Mouse (Mus musculus): ENCODE data around the gene Ndufa12.

Ndufa12 gene

DNA sequence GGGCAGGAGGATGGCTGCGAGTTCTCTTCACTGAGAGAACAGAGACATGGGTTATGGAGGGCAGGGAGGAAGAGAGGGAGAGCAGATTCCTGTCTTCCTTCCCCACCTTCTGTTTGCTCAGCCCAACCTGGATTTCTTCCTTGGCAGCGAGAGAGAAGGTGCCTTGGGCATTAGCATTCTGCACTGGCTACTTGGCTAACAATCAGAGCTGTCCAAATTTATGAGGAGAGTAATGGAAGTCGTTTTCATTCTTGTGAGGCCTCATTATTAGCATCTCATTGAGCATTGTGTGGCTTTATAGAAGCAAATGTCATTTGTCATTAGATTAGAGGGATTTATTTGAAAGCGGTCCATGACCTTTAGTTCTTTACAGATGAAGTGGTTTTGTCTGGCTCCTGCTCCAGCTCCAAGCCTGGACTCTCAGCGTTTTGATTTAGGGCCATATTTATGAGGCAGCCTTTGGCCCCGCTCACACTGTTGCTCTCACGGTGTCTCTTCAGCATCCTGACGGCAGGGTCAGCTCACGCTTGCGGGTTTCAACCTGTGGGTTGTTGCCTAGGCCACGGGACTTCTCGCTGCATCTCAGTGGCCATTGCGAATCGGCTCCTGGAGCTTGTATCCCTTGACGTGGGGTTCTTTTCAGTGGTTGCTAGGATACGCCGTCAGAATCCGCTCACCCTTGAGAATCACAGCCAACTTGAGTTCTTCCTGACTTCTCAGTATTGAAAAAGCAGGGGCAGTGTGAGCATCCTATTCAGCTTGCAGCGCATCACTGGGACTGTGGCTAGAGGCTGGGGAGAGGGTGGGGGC, 31.9 kb downstream of the Ndufa12 start:
- DNase-seq (ENCODE audit: low read depth, low spot score): peak; percentile 24

DNA sequence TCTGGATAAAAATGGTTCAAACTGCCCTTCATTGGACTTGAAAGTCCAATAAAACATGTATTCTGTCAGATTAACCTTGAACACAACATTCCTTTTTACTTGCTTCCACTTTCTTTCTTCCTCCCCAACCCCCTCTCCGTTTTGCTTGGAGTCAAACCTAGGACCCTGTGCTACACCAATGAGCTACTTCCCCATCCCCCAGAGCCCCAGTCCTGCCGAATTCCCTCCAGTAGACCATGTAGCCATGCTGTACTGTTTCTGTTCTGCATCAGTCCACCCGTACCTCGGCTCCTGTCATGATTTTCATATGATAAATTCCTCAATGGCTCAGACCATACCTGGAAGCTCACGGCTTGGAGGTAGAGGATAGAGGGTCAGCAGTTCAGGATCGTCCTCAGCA, 32.5 kb downstream of the Ndufa12 start:
- DNase-seq (ENCODE audit: low read depth, low spot score): no peak

DNA sequence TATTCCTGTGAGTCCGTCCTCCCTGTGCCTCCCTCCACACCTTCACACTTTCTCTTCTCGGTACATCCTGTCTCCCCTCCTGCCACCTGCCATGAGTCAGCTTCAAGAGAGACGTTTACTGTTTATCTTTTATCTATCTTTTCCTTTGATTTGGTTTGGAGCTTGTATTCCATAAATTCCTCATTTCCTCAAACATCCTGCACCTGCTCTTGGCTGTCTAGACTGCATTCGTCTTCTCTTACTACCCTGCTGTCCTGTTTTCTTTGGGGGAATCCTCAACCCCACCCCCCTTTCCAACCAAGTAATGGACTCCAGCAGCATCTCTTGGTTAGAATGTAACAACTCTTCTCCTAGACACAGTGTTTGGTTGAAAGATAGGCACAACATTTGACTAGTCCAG, 36.7 kb downstream of the Ndufa12 start:
- no peak for DNase-seq (ENCODE audit: low read depth, low spot score)

DNA sequence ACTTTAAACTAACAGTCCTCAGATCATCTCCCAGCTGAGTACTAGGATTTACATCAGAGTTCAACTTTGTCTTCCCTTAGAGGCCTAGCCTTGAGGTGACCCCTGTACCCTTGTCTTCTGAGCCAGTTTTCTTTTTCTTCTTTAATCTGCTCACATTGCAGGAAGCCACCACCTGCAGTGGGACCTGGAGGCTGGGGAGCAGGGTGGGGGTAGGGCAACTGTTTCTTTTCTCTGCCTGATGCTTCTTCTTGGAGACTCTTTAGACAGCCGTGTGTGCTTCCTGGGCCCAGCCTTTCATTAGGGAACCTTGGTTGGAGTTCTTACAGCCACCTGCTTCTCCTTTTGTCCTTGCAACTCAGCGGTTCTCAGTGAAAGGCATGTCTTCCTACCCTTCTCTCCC, 42.8 kb downstream of the Ndufa12 start:
- DNase-seq (ENCODE audit: low read depth, low spot score): no peak

DNA sequence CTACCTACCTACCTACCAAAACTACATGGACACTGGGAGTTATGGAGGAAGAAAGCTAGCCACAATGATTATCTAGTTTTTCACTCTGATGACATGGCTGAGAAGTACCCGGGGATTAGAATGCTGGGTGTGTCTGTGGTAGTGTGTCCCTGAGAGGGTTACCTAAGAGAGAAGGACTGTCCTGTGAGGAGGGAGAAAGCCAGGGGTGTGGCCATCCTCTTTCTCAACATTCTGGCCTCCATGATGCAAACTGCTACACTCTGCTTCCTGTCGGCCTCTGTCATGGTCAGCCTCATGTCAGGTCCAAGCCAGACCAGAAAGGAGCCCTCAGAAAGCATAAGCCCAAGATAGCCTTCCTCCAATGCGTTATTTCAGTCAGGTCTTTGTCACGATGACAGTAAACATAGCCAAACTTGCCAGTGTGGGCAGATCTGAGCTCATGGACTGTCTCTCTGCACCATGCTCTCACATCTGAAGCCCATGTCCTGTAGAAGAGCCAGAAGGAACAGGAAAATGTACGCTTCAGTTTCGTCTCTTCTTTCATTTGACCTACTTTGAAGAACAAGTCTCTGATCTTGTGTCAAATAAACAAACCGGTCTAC, 49.3 kb downstream of the Ndufa12 start:
- no peak for DNase-seq (ENCODE audit: low read depth, low spot score)

DNA sequence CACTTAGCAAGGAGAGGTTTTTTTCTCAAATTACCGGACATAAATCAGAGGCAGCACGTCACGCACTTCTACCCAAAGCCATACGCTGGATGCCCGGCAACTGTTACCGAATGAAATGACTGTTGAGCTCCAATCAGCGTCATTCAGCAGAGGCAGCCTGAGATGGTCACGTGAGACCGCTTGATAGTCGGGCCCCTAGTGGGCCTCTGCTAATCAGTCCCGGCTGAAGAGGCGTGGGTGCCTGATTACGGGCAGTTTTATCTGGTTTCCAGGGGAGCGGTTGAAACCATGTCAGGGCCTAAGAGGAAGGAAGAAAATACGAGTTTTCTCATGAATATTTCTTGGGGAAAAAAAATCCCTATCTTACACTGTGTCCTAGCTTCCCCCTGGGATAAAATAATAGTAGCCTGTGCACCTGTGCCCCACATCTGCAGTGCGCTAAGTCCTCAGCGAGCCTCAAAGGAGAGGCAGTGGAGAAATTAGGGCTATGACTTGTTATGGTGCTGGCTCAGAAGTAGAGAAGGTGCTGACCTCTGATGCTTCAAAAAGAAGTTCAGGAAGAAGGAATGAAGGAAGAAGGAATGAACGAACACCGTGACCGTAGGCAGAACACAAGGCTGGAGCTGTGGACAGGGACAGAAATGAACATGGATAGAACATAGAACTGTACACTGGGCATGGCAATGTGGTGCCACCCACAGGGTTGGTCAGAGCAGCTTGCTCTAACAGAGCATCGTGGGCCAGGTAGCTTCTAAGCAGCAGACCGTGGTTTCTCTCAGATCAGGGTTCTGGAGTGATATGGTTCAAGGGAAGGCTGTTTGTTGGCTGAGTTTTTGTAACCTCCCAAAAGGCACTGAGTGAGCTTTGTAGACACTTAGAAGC, 51.3 kb downstream of the Ndufa12 start:
- DNase-seq (ENCODE audit: low read depth, low spot score): no peak

DNA sequence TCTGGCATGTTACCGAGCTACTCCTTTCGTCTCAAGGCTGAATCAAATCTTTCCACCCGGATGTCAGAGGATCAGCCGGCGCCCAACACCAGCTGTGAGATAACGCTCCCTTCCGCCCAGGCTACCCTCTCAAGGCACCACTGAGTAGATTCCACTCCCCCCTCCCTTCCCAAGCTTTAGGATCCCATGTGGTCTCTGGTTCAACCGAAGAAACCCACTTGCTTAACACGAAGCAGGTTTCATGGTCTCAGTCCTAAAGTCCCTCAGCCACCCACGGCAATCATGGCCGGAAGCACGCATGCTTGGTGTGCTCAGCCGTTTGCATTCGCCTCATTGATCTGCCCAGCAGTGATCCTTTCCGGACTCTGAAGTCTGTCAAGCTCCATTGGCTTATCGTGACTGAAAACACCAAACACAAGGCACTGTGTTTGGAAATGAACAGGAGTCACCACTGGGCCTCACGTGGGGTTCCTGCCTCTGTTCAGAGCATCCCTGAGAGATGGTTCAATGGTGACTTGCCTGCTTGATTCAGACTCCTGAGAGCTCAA, 54.8 kb downstream of the Ndufa12 start:
- no peak for DNase-seq (ENCODE audit: low read depth, low spot score)

DNA sequence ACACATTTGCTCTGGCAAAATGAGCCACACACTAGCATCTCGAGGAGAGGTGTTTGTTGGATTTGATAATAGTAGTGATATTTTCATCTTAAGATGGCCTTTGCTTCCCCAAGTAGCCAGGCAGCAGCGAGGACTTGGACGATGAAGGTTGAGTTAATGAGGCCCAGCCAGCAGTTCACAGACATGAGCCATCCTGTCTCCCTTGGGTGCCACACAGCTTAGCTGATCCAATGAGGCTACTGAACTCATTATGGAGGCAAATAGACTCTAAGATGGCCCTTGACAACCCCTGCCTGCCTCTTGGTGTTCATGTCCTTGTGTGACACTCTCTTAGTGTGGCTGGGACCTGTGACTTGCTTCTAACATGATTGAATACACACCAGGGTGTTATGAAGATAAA, 56.2 kb downstream of the Ndufa12 start:
- no peak for DNase-seq (ENCODE audit: low read depth, low spot score)

DNA sequence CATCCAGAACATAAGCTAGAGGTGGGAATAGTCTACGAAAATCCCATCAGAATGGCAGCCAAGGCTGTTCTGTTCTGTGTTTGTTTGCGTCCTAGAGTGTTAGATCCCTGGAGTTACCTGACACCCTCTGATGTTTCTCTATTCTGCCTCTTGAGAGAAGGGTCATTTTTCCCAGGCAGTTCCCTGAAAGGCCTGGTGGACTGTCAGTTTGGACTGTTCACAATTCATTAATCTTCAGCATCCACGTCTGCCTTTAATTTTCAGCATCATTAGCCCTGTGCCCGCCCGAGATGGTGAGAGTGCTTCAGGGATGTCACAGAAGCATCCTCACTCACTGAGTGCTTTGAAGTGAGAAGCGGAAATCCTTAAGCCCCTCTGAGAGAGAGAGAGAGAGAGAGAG, 57.2 kb downstream of the Ndufa12 start:
- DNase-seq (ENCODE audit: low read depth, low spot score): no peak

DNA sequence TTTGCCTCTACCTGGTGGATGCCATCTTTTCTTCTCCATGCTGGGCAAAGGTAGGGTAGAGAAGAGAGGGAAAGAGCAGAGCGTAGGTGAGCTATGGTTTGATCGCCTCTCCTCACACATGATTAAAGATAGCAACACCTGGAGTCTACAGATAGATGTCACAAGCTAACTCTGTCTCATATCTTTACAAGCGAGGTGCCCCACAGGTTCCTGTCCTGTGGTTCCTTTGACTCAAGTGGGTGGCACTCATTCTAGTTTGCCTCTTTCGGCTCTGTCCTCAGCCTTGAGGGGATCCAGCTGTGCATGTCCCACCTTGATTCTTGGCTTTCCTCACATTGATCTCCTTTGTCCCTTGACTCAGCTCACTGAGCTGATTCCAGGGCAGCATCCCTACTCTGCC, 58.0 kb downstream of the Ndufa12 start:
- no peak for DNase-seq (ENCODE audit: low read depth, low spot score)

DNA sequence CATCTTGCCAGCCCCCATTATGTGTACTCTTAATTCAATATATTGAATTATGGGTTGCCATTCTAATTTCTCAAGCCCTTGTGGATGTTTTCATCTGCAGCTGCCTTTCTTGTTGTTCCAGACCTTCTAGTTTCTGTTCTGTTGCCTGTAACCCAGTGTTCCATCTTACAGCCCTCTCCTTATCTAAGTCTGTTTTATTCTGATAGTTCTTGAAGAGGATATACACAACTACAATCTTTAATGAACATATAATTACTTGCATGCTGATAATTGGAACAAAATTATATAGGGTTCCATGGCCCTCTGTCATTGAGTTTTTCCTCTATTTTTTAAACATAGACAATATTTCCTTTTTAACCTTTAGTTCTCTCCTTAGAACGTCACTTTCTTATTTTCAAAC, 62.0 kb downstream of the Ndufa12 start:
- no peak for DNase-seq (ENCODE audit: low read depth, low spot score)

DNA sequence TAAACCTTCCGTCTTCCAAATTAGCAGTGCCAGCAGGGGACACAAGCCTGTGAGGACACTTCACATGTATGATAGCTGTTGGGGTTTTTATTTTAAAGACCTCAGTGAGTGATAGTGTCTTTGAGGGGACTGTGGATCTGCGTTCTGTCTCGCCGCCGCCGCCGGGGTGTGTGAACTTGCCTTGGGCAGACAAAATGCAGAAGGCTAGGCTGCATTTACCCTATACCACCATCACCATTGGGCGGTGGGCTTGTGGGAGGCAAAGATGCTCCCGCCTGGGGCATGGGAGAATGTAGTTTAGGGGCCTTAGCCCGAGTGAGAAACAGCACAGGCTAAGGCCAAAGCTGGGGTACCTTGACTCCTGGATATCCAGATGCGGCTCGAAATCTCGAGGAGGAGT, 64.1 kb downstream of the Ndufa12 start:
- DNase-seq (ENCODE audit: low read depth, low spot score): no peak

DNA sequence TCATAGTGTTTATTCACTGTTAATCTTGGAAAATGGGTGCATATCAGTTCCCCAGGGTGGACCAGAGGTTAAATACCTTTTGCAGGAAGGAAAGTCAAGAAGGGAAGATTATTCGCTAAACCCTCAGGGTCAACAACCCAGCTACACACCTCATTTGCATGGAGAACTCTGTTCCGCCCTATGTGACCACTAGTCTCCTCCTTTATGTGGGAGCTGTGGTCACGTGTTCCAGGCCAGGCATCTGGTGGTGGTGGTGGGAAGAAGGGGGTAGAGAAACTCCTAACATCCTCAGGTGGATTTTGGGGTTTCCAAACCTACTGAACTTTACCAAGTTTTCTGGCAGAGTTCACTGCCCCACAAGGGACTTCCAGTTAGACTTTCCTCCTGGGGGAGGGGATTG, 64.7 kb downstream of the Ndufa12 start:
- peak; percentile 15 for DNase-seq (ENCODE audit: low read depth, low spot score)

DNA sequence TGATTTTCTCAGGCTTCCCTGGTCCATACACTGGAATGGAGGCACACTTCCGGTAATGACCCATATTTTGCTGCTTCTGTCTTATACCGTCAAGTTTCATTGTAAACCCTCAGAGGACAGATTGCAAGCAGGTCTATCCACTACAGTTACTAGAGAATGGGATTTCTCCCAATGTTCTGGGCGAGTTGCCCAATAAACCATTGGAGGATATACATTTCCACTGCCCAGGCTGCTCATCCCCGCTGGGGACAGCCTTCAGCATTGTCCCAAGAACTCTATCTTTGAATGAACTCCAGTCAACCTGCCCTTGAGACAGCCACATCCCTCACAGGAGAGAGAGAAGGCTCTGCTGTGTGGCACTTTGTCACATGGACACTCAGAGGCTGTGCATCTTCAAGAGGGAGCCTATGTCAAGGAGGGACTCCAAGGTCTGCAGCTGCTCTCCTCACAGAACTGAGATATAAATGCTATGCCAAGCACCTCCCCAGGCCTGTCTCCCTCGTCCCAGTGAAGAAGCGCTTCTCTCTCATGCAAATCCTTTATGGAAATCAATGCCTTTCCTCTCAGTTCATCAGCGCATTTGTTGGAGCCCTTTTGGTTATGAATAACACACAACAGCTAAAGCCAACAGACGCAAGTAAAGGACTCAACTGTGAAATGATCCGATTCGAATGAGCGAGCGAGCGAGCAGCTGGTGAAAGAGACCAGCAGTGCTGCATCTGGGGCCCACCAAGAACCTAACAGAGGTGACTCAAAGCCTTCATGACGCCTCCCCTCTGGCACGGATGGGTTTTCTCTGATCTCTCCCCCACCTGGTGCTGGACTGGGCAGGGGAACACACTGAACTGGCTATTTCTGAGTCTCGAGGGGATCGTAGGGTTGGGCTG, 67.4 kb downstream of the Ndufa12 start:
- DNase-seq (ENCODE audit: low read depth, low spot score): no peak

Measured in ES-CJ7 (cell line).